Mouse (Mus musculus) 3T3-L1 (cell line): ENCODE data around the gene Senp1.
A peak's percentile ranks its signal among the peaks of the same experiment; 100 is the strongest.

Experiments
- DNase-seq: peaks from one replicate; pipeline ENCODE4 v3.0.0-alpha.2; 2015; ENCODE audit warnings: low read depth, low spot score

Gene Senp1

GRCm38 (mm10) chr15:98048918-98049700, 44.4 kb downstream of the Senp1 start:
- peak; percentile 91 for DNase-seq

DNA sequence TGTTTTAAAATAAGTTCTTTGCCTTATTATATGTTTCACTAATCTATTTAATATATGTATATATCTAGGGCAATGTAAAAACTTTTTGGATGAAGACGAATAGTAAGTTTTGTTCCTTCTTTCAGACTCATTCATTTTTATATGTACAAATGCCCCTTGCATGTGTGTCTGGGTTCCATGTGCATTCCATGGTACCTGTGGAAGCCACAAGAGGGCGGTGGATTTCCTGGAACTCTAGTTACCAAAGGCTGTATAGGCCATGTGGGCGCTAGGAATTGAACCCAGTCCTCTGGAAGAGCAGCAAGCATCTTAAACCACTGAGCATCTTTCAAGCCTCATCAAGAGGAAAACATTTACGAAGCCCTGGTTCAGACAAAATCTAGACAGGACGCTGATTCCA, 49.2 kb downstream of the Senp1 start:
- DNase-seq = no peak

DNA sequence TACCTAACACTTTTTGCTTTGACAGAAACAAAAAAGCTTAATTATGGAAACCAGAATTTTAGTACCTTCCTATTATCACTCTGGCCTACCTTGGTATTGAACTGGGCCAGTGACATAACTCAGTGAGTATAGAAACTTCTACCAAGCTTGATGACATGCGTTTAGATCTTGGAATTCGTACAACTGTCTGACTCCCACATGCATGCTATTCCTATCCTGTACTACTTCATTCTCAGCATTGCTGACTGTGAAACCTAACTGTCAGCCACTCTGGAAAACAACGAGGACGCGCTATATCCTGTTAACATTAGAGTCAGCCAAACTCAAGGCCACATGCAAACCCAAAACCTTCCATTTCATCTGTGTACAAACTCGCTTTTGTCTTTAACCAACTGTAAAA, 49.6 kb downstream of the Senp1 start:
- DNase-seq = no peak

GRCm38 (mm10) chr15:98042508-98042907, 51.0 kb downstream of the Senp1 start:
- DNase-seq = no peak

DNA sequence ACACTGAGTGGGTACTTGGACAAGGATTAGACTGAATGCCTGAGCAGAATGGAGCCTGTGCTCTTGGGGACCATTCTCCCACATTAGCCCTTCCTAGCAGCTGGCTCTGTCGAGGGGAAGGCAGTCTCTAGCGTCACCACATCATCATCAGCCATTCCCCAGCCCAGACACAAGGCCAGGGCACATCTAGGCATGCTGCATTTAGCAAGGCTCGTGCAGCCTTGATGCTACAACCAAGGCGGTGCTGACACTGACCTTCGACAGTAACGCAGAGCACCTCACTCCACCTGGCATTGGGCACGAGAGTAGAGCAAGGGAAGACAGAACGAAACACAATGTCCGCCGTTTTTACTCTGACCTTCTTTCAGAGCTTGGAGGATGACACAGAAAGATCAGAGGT, 53.9 kb downstream of the Senp1 start:
- no peak for DNase-seq

GRCm38 (mm10) chr15:98036578-98036977, 57.0 kb downstream of the Senp1 start:
- no peak for DNase-seq

- DNase-seq = no peak
Measured at GRCm38 (mm10) chr15:98035076-98035755, 58.3 kb downstream of the Senp1 start.

DNA sequence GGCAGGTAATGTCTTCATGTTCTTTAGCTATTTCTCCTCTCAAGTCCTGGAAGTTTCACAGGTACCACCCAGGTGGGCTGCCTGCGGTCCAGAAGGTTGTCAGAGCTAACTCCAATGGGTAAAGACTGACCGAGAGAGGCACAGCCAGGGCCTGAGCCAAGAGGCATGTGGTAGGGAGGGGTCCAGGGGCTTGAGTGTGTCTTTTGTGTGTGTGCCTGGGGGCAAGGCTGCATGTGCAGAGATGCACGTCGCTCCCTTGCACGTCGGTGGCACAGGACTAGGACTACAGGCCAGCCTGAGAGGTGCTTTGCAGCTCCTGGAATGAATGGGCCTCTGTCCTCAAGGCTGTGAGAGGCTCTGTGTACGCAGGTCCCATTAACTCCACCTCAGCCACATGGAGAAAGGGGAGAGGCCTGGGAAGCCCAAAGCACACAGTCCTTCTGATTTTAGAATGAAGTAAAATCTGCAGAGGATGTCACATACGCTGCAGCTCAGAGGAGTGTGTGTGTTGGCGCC, 60.3 kb downstream of the Senp1 start:
- no peak for DNase-seq

GRCm38 (mm10) chr15:98029798-98030197, 63.7 kb downstream of the Senp1 start:
- DNase-seq = no peak

DNA sequence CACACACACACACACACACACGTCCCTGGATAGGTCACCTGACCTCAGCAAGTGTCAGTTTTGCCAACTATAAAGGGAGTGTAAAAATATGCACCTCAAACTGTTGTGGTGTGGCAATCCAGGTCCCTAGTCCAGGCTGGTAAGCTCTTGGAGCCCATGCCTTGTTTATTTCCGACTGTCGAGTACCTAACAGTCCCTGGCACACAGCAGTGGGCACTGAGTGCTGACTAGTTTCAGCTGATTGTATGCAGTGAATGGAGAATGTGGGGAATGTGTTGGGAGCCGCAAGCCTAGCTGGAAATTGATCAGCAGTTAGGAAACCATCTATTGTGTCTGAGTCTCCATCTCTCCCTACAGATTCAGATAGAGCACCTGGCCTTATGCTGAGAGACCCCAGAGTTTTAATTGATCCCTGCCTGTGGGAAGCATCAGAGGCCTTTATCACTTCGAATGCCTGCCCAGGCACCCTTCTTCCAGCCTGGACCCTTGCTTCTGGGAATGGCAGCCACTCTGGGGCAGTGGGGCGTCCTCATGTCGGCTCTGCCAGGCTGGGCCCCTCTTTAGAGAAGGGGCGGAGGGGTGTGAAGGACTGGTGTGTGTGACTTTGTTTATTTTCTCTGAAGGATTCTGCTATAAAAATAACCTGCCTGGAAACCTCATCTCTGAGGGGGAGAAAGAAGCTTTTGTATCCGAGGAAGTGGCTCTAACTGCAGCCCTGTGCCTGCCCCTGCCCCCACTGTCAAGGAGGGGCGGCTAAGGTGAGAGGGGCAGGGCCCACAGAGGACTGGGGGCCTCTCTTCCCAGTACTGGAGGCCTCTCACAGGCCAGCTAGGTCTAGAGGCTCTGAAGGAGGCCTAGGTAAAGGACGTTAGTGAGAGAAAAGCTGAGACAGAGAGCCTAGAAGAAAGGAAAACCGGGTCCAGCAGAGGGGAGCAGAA, 66.3 kb downstream of the Senp1 start:
- DNase-seq = no peak

DNA sequence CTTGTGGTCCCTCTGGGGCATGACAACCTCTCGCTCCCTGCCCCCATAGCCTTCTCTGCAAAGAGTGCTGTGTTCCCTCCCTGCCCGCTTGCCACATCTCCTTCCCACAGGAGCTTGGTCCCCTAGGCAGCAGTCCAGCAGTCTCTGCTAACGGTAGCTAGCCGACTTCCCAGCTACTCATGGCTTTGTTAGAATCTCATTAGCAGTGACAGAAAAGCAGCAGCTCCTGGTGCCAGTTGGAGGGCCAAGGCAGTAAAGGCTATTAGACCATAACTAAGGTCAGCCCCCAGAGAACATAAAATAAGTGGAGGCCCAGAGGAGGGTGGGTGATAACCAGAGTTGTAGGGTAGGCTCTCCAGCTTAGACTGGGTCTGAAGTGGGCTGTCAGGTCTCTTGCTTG, 67.9 kb downstream of the Senp1 start:
- no peak for DNase-seq

DNA sequence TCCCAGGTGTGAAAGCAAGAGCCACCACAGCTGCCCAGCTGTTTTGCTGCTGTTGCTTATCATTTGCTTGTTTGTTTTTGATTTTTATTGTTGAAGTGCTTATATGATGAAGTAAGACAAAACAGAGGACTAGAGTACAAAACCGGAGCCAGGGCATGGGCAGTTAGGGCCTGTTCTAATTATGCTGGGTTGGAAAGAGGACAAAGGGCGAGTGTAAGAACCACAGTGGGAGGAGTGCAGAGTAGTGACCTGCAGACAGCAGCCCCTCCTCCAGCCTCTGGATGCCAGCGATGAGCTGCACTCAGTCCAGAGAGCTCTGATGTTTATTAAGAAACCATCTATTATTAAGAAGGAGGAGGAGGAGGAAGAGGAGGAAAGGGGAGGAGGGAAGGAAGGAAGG, 70.4 kb downstream of the Senp1 start:
- DNase-seq = peak; percentile 36

- DNase-seq = peak; percentile 87
Measured at GRCm38 (mm10) chr15:98021886-98022285, 71.7 kb downstream of the Senp1 start.

DNA sequence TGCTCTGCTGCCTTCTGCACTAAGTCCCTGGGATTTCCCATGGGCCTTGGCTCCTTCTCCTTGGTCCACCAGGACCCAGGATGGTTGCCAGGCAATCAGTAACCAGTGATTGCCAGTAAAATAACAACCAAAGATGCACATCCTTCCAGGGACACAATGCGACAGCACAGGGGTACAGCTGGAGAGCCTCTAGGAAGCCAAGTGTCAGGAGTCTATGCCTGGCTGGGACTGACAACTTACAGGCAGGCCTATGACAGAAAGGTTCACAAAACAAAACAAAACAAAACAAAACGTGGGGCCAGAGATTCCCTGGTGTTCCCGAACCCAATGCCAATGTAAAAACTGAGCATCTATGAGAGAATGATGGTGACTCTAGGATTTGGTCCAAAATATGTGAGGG, 74.5 kb downstream of the Senp1 start:
- DNase-seq = no peak

GRCm38 (mm10) chr15:98017925-98018324, 75.6 kb downstream of the Senp1 start:
- peak; percentile 57 for DNase-seq

- DNase-seq = no peak
Measured at GRCm38 (mm10) chr15:98012810-98013209, 80.7 kb downstream of the Senp1 start.

GRCm38 (mm10) chr15:98005181-98005580, 88.4 kb downstream of the Senp1 start:
- DNase-seq = no peak

GRCm38 (mm10) chr15:98004740-98005159, 88.8 kb downstream of the Senp1 start:
- no peak for DNase-seq

DNA sequence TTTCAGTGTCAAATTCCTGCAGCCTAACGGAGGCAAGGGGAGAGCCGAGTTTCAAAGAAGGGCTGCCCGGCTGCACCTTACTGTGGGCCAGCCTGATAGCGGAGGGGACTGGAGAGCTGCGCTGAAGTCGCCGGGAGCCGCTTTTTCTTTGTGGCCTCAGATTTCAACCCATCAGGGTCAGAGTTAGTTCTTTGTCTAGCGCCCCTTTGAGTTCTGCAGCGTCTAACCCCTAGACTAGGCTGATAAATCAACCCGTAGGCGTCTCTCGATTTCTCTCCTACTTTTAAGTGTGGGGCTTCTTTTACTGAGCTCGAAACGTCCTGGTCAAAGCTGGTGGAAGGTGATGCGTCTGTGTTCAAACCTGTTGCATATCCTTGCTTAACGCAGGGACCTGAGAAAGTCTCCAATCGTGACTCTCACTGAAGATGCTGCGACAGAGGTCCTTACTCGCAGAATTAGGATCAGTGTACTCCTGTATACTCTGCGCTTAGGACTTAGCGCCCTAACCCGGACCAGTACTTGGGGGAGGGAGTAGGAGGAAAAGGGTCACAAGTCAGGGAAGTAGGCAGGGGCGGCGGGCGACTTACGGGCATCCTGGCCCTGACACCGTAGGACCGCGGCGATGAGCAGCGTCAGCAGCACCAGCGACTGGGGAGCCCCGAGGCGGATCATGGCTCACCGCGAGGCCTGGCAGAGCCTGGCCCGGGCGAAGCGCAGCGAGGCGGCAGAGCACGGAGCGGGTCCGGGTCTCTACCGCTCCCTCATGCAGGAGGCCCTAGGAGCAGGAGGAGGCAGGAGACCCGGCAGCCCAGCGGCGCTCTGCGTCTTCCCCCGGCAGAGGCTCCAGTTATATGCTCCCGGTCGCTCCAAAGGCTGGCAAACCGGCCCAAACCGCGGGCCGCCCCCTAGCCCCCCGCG, 89.5 kb downstream of the Senp1 start, which contains the start of gene Col2a1:
Gene Col2a1, minus strand, starts transcription at position 874 of the 918 bp plus-strand sequence.
- DNase-seq = no peak

DNA sequence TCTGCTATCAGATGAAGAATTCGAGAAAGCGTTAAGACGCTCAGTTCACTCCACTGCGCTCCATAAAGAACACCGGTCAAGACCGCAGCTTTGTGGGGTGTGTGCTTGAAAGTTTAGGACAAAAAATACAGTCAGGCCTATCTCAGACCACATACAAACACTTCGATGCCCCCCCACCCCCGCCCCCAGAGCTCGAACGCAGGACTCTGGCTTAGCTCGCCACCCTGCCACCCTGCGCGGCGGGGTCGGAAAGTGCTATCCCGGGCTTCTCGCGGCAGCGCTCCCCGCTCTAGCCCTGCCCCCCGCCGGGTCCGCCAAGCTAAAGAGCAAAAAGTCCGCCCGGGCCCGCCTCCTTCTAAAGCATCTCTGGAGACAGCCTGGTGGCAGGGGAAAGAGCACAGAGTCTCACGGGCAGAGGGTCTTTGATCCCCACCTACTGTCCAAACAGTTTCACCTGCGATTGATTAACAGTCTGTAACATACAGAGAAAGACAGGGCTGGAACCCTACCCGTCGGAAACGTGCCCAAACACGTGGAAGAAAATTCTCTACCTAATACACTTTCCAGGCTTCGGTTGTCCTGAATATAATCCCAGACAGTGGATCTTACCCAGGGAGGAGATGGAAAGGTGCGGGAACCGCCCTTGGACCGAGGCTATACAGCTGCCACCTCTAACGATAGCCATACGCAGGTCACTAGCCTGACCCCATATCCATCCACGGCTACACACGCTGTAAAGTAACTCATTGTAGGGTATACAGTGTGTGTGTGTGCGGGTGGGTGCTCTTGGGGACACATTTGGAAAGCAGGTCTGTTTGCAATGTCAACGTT, 90.3 kb downstream of the Senp1 start:
- no peak for DNase-seq
